ENCODE assay signal across 33 mouse cellular contexts in the genomic region with DNA sequence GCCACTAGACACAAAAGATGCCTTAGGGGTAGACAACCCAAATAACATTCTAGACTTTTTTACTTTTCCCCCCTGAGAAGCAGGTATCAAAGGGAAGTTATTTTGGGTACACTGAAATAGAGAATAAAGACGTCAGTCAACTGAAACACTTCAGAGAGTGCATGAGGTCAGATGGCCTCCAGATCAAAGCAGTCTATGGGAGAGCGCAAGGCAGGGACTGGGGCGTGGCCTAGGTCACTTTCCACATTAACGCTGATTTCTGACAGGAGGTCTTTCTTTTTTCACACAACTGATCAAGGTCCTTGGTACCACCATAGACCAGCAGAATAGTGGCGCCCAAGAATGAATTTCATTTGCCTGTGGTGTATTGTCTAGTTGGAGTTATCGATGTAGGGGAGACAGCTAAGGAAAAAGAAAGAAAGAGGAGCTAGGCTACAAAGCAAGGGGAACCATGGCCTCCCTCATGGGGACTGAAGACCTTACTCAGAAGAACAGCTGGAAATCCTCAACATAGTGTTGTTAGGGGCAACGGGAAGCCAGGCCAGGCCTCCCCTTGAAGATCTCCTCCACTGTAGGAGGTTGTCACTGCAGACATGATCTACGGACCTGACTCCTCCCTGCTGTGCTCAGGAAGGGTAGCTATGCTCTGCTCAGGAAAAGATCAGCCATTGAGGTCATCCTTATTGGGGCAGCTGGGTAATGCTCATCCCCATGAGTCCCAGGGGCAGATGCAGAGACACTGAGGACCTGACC. TPM values are rescaled to one million over a fixed set of nuclear protein-coding genes. Genes with fewer than 3 reads are reported as not detected.
DNase-seq lines count a peak whose midpoint lies in the region; ATAC-seq and TF ChIP-seq lines count a peak whose summit lies in the region.
"Had no signal": no experiment of that assay in that cellular context is flagged by ENCODE, and none has a peak within 500 bp of the region (broad histone marks: within the 10 kb centered on the region; RNA-seq: fewer than 3 reads in every experiment).

No protein-coding gene starts in this region.

- H3K27me3 ChIP-seq in kidney, embryonic 14.5 days (ENCODE audit: control insufficient read depth, insufficient read depth, low read length), result no peaks in the 10 kb centered on the region
- no peaks in the 10 kb centered on the region for H3K27me3 ChIP-seq in cerebellum, adult 2 months (ENCODE audit: control insufficient read depth, insufficient read depth, low read length)
- H3K27me3 ChIP-seq: embryonic facial prominence, embryonic 12.5 days; heart, embryonic 15.5 days; hindbrain, embryonic 12.5 days; limb, embryonic 15.5 days; liver, embryonic 13.5 days; midbrain, embryonic 15.5 days had no signal

- H3K9ac ChIP-seq in kidney, embryonic 14.5 days (ENCODE audit: low read depth, low read length), result no peak overlapping the region
- H3K9ac ChIP-seq: embryonic facial prominence, embryonic 12.5 days; heart, embryonic 15.5 days; hindbrain, embryonic 12.5 days; limb, embryonic 15.5 days; liver, embryonic 13.5 days; midbrain, embryonic 15.5 days had no signal

- no peak overlapping the region for H3K4me2 ChIP-seq in kidney, embryonic 14.5 days (replicated peaks; ENCODE audit: low read depth, low read length)
- H3K4me2 ChIP-seq: embryonic facial prominence, embryonic 12.5 days; heart, embryonic 15.5 days; hindbrain, embryonic 12.5 days; limb, embryonic 15.5 days; liver, embryonic 13.5 days; midbrain, embryonic 15.5 days had no signal

- DNase-seq in adrenal gland, adult 2 months, result peak; percentile 4
- no peak for DNase-seq in adrenal gland, postnatal 14 days
- DNase-seq in kidney, adult 8-10 months, result no peak
- DNase-seq in kidney, postnatal 14 days, result peak; percentile 31
- DNase-seq in kidney, postnatal 25 days, result no peak
- peak; percentile 8 for DNase-seq in R1 (ENCODE audit: low read depth, low spot score)
- DNase-seq in cerebellum, adult 2 months, result no peak
- DNase-seq: cerebellum, adult 11-12 months; cerebellum, postnatal 10 days; gastrocnemius, postnatal 25 days; heart, adult 11 months; layer of hippocampus, postnatal 36 days; liver, embryonic 13.5 days; lung, adult 2 months; lung, postnatal 14 days; right cerebral cortex, postnatal 4 days; thymus, adult 2 months; thymus, postnatal 36 days had no signal

- no peaks in the 10 kb centered on the region; the same call in 1 of the 2 replicates for H3K4me1 ChIP-seq in kidney, embryonic 14.5 days (ENCODE audit: control insufficient read depth, insufficient read depth, low read length)
- no peaks in the 10 kb centered on the region for H3K4me1 ChIP-seq in cerebellum, adult 2 months (ENCODE audit: control insufficient read depth, insufficient read depth, low read length)
- H3K4me1 ChIP-seq: embryonic facial prominence, embryonic 12.5 days; heart, embryonic 10.5 days; heart, embryonic 15.5 days; hindbrain, embryonic 12.5 days; limb, embryonic 15.5 days; liver, embryonic 13.5 days; midbrain, embryonic 15.5 days had no signal

- 37% methylated on average over 8 of the region's 8 CpGs for WGBS in kidney, embryonic 14.5 days
- 46% methylated on average over 8 of the region's 8 CpGs for WGBS in cerebellum, adult 2 months

- no peak overlapping the region for H3K27ac ChIP-seq in kidney, embryonic 14.5 days (ENCODE audit: low read depth, low read length)
- H3K27ac ChIP-seq in cerebellum, adult 2 months (ENCODE audit: insufficient read depth, low read length), result no peak overlapping the region
- H3K27ac ChIP-seq: embryonic facial prominence, embryonic 12.5 days; heart, embryonic 10.5 days; heart, embryonic 15.5 days; hindbrain, embryonic 12.5 days; limb, embryonic 10.5 days; limb, embryonic 15.5 days; liver, embryonic 13.5 days; midbrain, embryonic 10.5 days; midbrain, embryonic 15.5 days had no signal

- TF ChIP-seq POLR2A in cerebellum, adult 2 months (IDR thresholded peaks at IDR 0.05; ENCODE audit: borderline replicate concordance, insufficient read depth, low read length), result no peak

- H3K9me3 ChIP-seq in kidney, embryonic 14.5 days (ENCODE audit: control insufficient read depth, low read length), result no peaks in the 10 kb centered on the region
- H3K9me3 ChIP-seq: embryonic facial prominence, embryonic 12.5 days; heart, embryonic 10.5 days; heart, embryonic 15.5 days; limb, embryonic 10.5 days; limb, embryonic 15.5 days; liver, embryonic 13.5 days; midbrain, embryonic 10.5 days; midbrain, embryonic 15.5 days had no signal

- H3K36me3 ChIP-seq in kidney, embryonic 14.5 days (ENCODE audit: control insufficient read depth, insufficient read depth, low read length), result no peaks in the 10 kb centered on the region
- H3K36me3 ChIP-seq: embryonic facial prominence, embryonic 12.5 days; heart, embryonic 10.5 days; heart, embryonic 15.5 days; hindbrain, embryonic 12.5 days; limb, embryonic 10.5 days; limb, embryonic 15.5 days; liver, embryonic 13.5 days; midbrain, embryonic 10.5 days; midbrain, embryonic 15.5 days had no signal

- no peak for TF ChIP-seq CTCF in cerebellum, adult 2 months (IDR thresholded peaks at IDR 0.05; ENCODE audit: borderline replicate concordance, insufficient read depth, low read depth, low read length)

- no peak overlapping the region for H3K4me3 ChIP-seq in kidney, embryonic 14.5 days (ENCODE audit: low read length)
- H3K4me3 ChIP-seq in cerebellum, adult 2 months (replicated peaks; ENCODE audit: insufficient read depth, low read depth, low read length), result no peak overlapping the region
- H3K4me3 ChIP-seq: embryonic facial prominence, embryonic 12.5 days; heart, embryonic 10.5 days; heart, embryonic 15.5 days; hindbrain, embryonic 12.5 days; limb, embryonic 10.5 days; limb, embryonic 15.5 days; liver, embryonic 13.5 days; midbrain, embryonic 10.5 days; midbrain, embryonic 15.5 days had no signal

- peak; percentile 88 for ATAC-seq in kidney, embryonic 14.5 days (ENCODE audit: low FRiP score, low TSS enrichment)
- ATAC-seq: forebrain, embryonic 14.5 days; midbrain, embryonic 15.5 days; Patski had no signal

RNA-seq across cellular contexts. Expression of a gene that starts 33.3 kb away (rescaled TPM):
- total RNA-seq in adrenal gland, adult 2 months (2021), result 1 to 10 TPM in 1 of 2 experiments, not detected in 1; 1.2 TPM
- 1.3 and 4.0 TPM in 2 replicates for polyA plus RNA-seq in adrenal gland, adult 2 months (2012; rRNA removed)
- total RNA-seq in adrenal gland, postnatal 14 days (2021), result 1.0 TPM in 1 of 2 replicates, not detected in the other
- polyA plus RNA-seq in kidney, embryonic 14.5 days (2014; fragmentation: Nextera tagmentation; extraction: Ambion mirVana), result 4.3 and 5.0 TPM in 2 replicates
- polyA plus RNA-seq in cerebellum, adult 2 months (2012; rRNA removed), result 162 and 188 TPM in 2 replicates
- total RNA-seq: common myeloid progenitor, adult 5-6 weeks; gastrocnemius, adult 18-20 months; heart, postnatal 25 days; MEL had no signal
- polyA plus RNA-seq: Patski had no signal

Comparison
In these comparisons a context has a peak if more than half of its experiments do, and no peak if none do; other contexts are left out.
1. DNase-seq: peak in adrenal gland, adult 2 months (single experiment), kidney, postnatal 14 days (single experiment) and R1 (single experiment); none in adrenal gland, postnatal 14 days (single experiment), kidney, adult 8-10 months (0 of 2), kidney, postnatal 25 days (0 of 2) and cerebellum, adult 2 months (0 of 2).
2. RNA of a gene that starts 33.3 kb away (polyA plus RNA-seq): 162 to 188 TPM in cerebellum, adult 2 months; 4.3 to 5.0 TPM in kidney, embryonic 14.5 days and 1.3 to 4.0 TPM in adrenal gland, adult 2 months; every median in the first group is over 10 times any median in the second.